Mouse (Mus musculus) 3134 (cell line): ENCODE measurements around the gene Olfr1181.
"Not testable (repeated sequence)": the region's sequence is repeated elsewhere in the genome, so short reads cannot be mapped to it uniquely, and the experiment has no call there.

ENCODE experiments used
- DNase-seq: peaks from one replicate; pipeline ENCODE4 v3.0.0-alpha.2; 2011; ENCODE audit warnings: low spot score; ENCODE audit not compliant: insufficient read length; ENCODE audit errors: extremely low read depth

The Olfr1181 gene

GRCm38 (mm10) chr2:88426071-88426470 lies at the start of gene Olfr1181:
Gene Olfr1181, minus strand, starts transcription at chr2:88426171.
- no peak for DNase-seq

GRCm38 (mm10) chr2:88454567-88454966 lies 28.6 kb upstream of the Olfr1181 start, which contains the start of gene Olfr1183:
Gene Olfr1183, plus strand, starts transcription at chr2:88454867.
- DNase-seq, result not testable (repeated sequence)

- DNase-seq, result no peak
Measured at GRCm38 (mm10) chr2:88449031-88449430, 23.1 kb upstream of the Olfr1181 start, which contains the start of gene Gm13757. Gene Gm13757, minus strand, starts transcription at chr2:88449131.

GRCm38 (mm10) chr2:88419051-88419450 lies 6.9 kb downstream of the Olfr1181 start, which contains the start of gene Olfr1180:
Gene Olfr1180, minus strand, starts transcription at chr2:88419151.
- no peak for DNase-seq

- DNase-seq, result no peak
Measured at GRCm38 (mm10) chr2:88406353-88406752, 19.6 kb downstream of the Olfr1181 start, which contains the start of gene Olfr1179. Gene Olfr1179, minus strand, starts transcription at chr2:88406453.

GRCm38 (mm10) chr2:88386762-88387161 lies 39.2 kb downstream of the Olfr1181 start, which contains the start of gene Olfr1178:
Gene Olfr1178, plus strand, starts transcription at chr2:88387062.
- DNase-seq, result no peak
